Mouse (Mus musculus) heart, postnatal 0 days (tissue): Measurements from ENCODE around the gene Gxylt1.

Experiments used
- CTCF ChIP-seq: IDR thresholded peaks from 2 replicates; pipeline ENCODE4 v1.5.1; 2016; ENCODE audit warnings: antibody characterized with exemption, control low read depth, low read depth
- EP300 ChIP-seq: IDR thresholded peaks from 2 replicates; pipeline ENCODE4 v1.6.1; 2016; ENCODE audit warnings: antibody characterized with exemption, low read depth

DNA sequence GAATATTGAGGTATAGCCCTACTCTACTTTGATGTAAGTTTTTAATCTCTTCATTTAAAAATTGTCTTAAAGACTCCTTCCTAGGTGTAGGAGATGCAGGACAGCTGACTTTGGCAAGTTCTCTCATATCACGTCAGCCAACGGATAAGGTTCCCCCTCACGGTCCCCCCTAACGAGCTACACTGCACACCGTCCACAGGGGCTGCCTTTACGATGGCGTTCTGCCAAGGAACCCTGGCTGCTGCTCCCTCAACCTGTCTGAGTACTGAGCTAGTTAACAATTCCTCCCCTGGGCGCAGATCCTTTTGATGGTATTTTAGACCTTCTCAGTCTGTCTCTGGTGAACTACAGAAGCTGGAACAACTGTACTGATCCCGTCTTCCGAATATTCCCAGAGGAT is 31.8 kb downstream of the Gxylt1 start:
- TF ChIP-seq CTCF (no peak), EP300 (no peak)
